12 mouse cellular contexts compared by ENCODE assay signal in the genomic region with DNA sequence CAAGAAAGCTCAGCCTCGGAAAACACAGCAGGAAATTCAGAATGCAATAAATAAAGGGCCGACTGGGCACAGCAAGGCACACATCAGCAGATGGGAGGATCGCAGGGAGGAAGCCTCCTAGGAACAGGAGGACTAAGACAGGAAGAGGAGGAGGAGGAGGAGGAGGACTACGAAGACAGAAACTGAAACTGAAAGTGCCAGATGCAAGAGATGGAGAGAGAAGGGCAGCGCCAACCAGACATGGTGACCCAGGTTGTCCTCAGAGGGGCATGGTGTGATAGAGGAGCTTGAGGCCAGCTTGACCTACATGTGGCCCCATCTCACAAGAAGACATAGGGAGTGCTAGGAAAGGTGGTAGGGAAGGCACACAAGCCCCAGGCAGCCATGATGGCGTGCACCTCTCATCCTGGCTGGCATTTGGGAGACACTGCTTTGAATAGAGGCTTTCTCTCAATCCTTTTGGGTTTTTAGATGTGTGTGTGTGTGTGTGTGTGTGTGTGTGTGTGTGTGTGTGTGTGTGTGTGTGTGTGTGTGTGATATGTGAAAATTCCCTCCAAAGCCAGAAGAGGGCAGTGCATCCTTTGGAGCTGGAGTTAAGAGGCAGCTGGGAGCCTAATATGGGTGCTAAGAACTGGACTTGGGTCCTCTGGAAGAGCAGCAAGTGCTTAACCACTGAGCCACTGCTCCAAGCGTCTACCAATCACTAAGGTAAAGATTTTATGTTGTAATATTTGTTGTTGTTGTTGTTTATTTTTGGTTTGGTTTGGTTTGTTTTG. TPM values are rescaled to one million over a fixed set of nuclear protein-coding genes. Genes with fewer than 3 reads are reported as not detected.
DNase-seq lines count a peak whose midpoint lies in the region; ATAC-seq and TF ChIP-seq lines count a peak whose summit lies in the region.
"Had no signal": no experiment of that assay in that cellular context is flagged by ENCODE, and none has a peak within 500 bp of the region (broad histone marks: within the 10 kb centered on the region; RNA-seq: fewer than 3 reads in every experiment).

No protein-coding gene starts in this region.

- TF ChIP-seq POLR2A in cerebellum, adult 2 months (IDR thresholded peaks at IDR 0.05; ENCODE audit: borderline replicate concordance, insufficient read depth, low read length), result no peak
- no peak for TF ChIP-seq POLR2A in liver, adult 2 months (IDR thresholded peaks at IDR 0.05; ENCODE audit: extremely low read depth, insufficient read depth, low read length)

- H3K36me3 ChIP-seq in liver, adult 2 months (ENCODE audit: control insufficient read depth, insufficient read depth, low read length), result no peaks in the 10 kb centered on the region
- H3K36me3 ChIP-seq in intestine, embryonic 16.5 days (ENCODE audit: control insufficient read depth, insufficient read depth, low read length), result no peaks in the 10 kb centered on the region
- H3K36me3 ChIP-seq: embryonic facial prominence, embryonic 10.5 days had no signal

- no peak overlapping the region for H3K9ac ChIP-seq in liver, adult 2 months (ENCODE audit: low read depth, low read length)
- H3K9ac ChIP-seq in intestine, embryonic 16.5 days (ENCODE audit: low read depth, low read length), result no peak overlapping the region

- H3K27ac ChIP-seq in cerebellum, adult 2 months (ENCODE audit: insufficient read depth, low read length), result peak overlapping the region; percentile 52; the same call in 1 of the 2 replicates
- peak overlapping the region; percentile 32 for H3K27ac ChIP-seq in liver, adult 2 months (replicated peaks; ENCODE audit: insufficient read depth, low read depth, low read length)
- H3K27ac ChIP-seq in intestine, embryonic 16.5 days (ENCODE audit: low read length), result no peak overlapping the region
- H3K27ac ChIP-seq: embryonic facial prominence, embryonic 10.5 days had no signal

- no peaks in the 10 kb centered on the region for H3K79me2 ChIP-seq in liver, adult 2 months (ENCODE audit: control insufficient read depth, insufficient read depth, low read length)

- H3K27me3 ChIP-seq in cerebellum, adult 2 months (ENCODE audit: control insufficient read depth, insufficient read depth, low read length), result no peaks in the 10 kb centered on the region
- no peaks in the 10 kb centered on the region for H3K27me3 ChIP-seq in liver, adult 2 months (ENCODE audit: control insufficient read depth, insufficient read depth, low read length)
- no peaks in the 10 kb centered on the region for H3K27me3 ChIP-seq in intestine, embryonic 16.5 days (replicated peaks; ENCODE audit: control insufficient read depth, insufficient read depth, low read length)

- H3K4me2 ChIP-seq in intestine, embryonic 16.5 days (ENCODE audit: low read depth, low read length), result no peak overlapping the region

- H3K4me1 ChIP-seq in cerebellum, adult 2 months (ENCODE audit: control insufficient read depth, insufficient read depth, low read length), result peaks cover 7% of the 10 kb centered on the region
- peaks cover 16% of the 10 kb centered on the region for H3K4me1 ChIP-seq in liver, adult 2 months (ENCODE audit: control insufficient read depth, insufficient read depth, low read length)
- no peaks in the 10 kb centered on the region for H3K4me1 ChIP-seq in intestine, embryonic 16.5 days (ENCODE audit: control insufficient read depth, insufficient read depth, low read length)

- no peak overlapping the region for H3K4me3 ChIP-seq in cerebellum, adult 2 months (replicated peaks; ENCODE audit: insufficient read depth, low read depth, low read length)
- H3K4me3 ChIP-seq in liver, adult 2 months (ENCODE audit: insufficient read depth, low read depth, low read length), result no peak overlapping the region
- H3K4me3 ChIP-seq in intestine, embryonic 16.5 days (ENCODE audit: low read length), result no peak overlapping the region
- H3K4me3 ChIP-seq: embryonic facial prominence, embryonic 10.5 days had no signal

- TF ChIP-seq CTCF in cerebellum, adult 2 months (IDR thresholded peaks at IDR 0.05; ENCODE audit: borderline replicate concordance, insufficient read depth, low read depth, low read length), result no peak
- no peak for TF ChIP-seq CTCF in liver, adult 2 months (IDR thresholded peaks at IDR 0.05; ENCODE audit: low read depth, low read length)

- WGBS in cerebellum, adult 2 months, result 46% methylated on average over 7 of the region's 7 CpGs
- WGBS in liver, adult 2 months, result 66% methylated on average over 7 of the region's 7 CpGs
- WGBS in intestine, embryonic 16.5 days, result 81% methylated on average over 7 of the region's 7 CpGs

- DNase-seq in cerebellum, adult 2 months, result no peak
- no peak for DNase-seq in cerebellum, adult 11-12 months
- no peak for DNase-seq in liver, adult 2 months (ENCODE audit: extremely low read depth, low read depth, low spot score)
- no peak for DNase-seq in liver
- peak; percentile 26 for DNase-seq in brain, adult 2 months (ENCODE audit: low read depth, low spot score)
- DNase-seq in spleen, postnatal 36 days (ENCODE audit: low spot score in 2 of 2), result no peak
- DNase-seq: heart, postnatal 36 days; right cerebral cortex, postnatal 14 days; thymus, adult 18-20 months had no signal

- H3K9me3 ChIP-seq in intestine, embryonic 16.5 days (ENCODE audit: control insufficient read depth, low read length), result no peaks in the 10 kb centered on the region
- H3K9me3 ChIP-seq: embryonic facial prominence, embryonic 10.5 days had no signal

- ATAC-seq in megakaryocyte, adult 5-6 weeks (ENCODE audit: poor library complexity, severe bottlenecking), result peak; percentile 43; the same call in 1 of the 2 replicates
- ATAC-seq in intestine, embryonic 16.5 days, result no peak

RNA-seq across cellular contexts. Expression of gene Eif5, which starts 22.8 kb away (rescaled TPM):
- polyA plus RNA-seq in cerebellum, adult 2 months (2012; rRNA removed), result 176 and 183 TPM in 2 replicates
- 94.2 and 121 TPM in 2 replicates for total RNA-seq in liver, adult 2 months (2014; rRNA removed)
- polyA plus RNA-seq in liver, adult 2 months (2012; rRNA removed), result 93.7 and 96.3 TPM in 2 replicates
- 255 and 299 TPM in 2 replicates for total RNA-seq in megakaryocyte, adult 5-6 weeks (2015)
- total RNA-seq in megakaryocyte, adult 5-6 weeks (2017), result 203 and 252 TPM in 2 replicates
- 523 and 531 TPM in 2 replicates for polyA plus RNA-seq in intestine, embryonic 16.5 days (2015; fragmentation: Nextera tagmentation; extraction: Ambion mirVana)

RNA-seq across cellular contexts. Expression of gene Gm266, which starts 29.4 kb away (rescaled TPM):
- 8.8 and 11.2 TPM in 2 replicates for polyA plus RNA-seq in cerebellum, adult 2 months (2012; rRNA removed)
- not detected in 2 replicates for total RNA-seq in liver, adult 2 months (2014; rRNA removed)
- not detected in 2 replicates for polyA plus RNA-seq in liver, adult 2 months (2012; rRNA removed)
- total RNA-seq in megakaryocyte, adult 5-6 weeks (2015), result not detected in 2 replicates
- not detected in 2 replicates for total RNA-seq in megakaryocyte, adult 5-6 weeks (2017)
- polyA plus RNA-seq in intestine, embryonic 16.5 days (2015; fragmentation: Nextera tagmentation; extraction: Ambion mirVana), result 11.7 and 12.2 TPM in 2 replicates

RNA-seq across cellular contexts. Expression of gene Mark3, which starts 59.3 kb away (rescaled TPM):
- 80.0 and 81.4 TPM in 2 replicates for polyA plus RNA-seq in cerebellum, adult 2 months (2012; rRNA removed)
- total RNA-seq in liver, adult 2 months (2014; rRNA removed), result 26.4 and 30.9 TPM in 2 replicates
- 14.3 and 15.9 TPM in 2 replicates for polyA plus RNA-seq in liver, adult 2 months (2012; rRNA removed)
- 61.6 and 69.6 TPM in 2 replicates for total RNA-seq in megakaryocyte, adult 5-6 weeks (2015)
- 77.3 and 80.9 TPM in 2 replicates for total RNA-seq in megakaryocyte, adult 5-6 weeks (2017)
- 13.4 and 14.2 TPM in 2 replicates for polyA plus RNA-seq in intestine, embryonic 16.5 days (2015; fragmentation: Nextera tagmentation; extraction: Ambion mirVana)
